Mouse (Mus musculus): ENCODE measurements at regions not wholly inside any gene's neighbourhood (a gene's known extent, or its start where the extent isn't known, plus 50 kb on each side); places are given as distances from the start of the nearest gene placed in this dataset.

GRCm38 (mm10) chr10:43792618-43793017, 108.9 kb downstream of the Qrsl1 start:
- TF ChIP-seq CTCF (IDR thresholded peaks at IDR 0.05; ENCODE audit: insufficient read depth, low read length) = no peak
- no peak for TF ChIP-seq POLR2A (IDR thresholded peaks at IDR 0.05; ENCODE audit: borderline replicate concordance, extremely low read depth, low read depth, low read length)
